Mouse (Mus musculus) neural tube, embryonic 15.5 days (tissue): ENCODE measurements around the gene Plekhg6. TPM values are rescaled to one million over a fixed set of nuclear protein-coding genes. Genes with fewer than 3 reads are reported as not detected.

Experiments used
- ATAC-seq: fragments of 200-750 bp; cut with Nextera tagmentation; 2 replicates; pipeline ENCODE4 v1.8.0; 2017; ENCODE audit warnings: mild to moderate bottlenecking, moderate TSS enrichment, moderate library complexity; ENCODE audit not compliant: low FRiP score
- H3K27ac ChIP-seq: fragments of 300-500 bp; sonication (generic); replicated peaks from 2 replicates; pipeline ENCODE4 v1.5.1; 2015; ENCODE audit warnings: mild to moderate bottlenecking, inconsistent platforms
- H3K27me3 ChIP-seq: fragments of 300-500 bp; sonication (generic); replicated peaks from 2 replicates; pipeline ENCODE4 v1.6.1; 2015; ENCODE audit warnings: inconsistent platforms
- H3K36me3 ChIP-seq: fragments of 300-500 bp; sonication (generic); 2 replicates; pipeline ENCODE4 v1.6.1; 2015; ENCODE audit warnings: inconsistent platforms
- H3K4me1 ChIP-seq: fragments of 300-500 bp; sonication (generic); 2 replicates; pipeline ENCODE4 v1.6.1; 2015; ENCODE audit warnings: inconsistent platforms
- H3K4me2 ChIP-seq: fragments of 300-500 bp; sonication (generic); 2 replicates; pipeline ENCODE4 v1.6.1; 2015; ENCODE audit warnings: inconsistent platforms, mild to moderate bottlenecking, moderate library complexity
- H3K4me3 ChIP-seq: fragments of 300-500 bp; sonication (generic); replicated peaks from 2 replicates; pipeline ENCODE4 v1.5.1; 2015; ENCODE audit warnings: mild to moderate bottlenecking, inconsistent platforms
- H3K9ac ChIP-seq: fragments of 300-500 bp; sonication (generic); replicated peaks from 2 replicates; pipeline ENCODE4 v1.6.1; 2015; ENCODE audit warnings: mild to moderate bottlenecking, inconsistent platforms
- H3K9me3 ChIP-seq: fragments of 300-500 bp; sonication (generic); replicated peaks from 2 replicates; pipeline ENCODE4 v1.6.1; 2016; ENCODE audit warnings: inconsistent platforms
- WGBS: fragments of 180-500 bp; shearing (Covaris S2); methylation state at CpG from one replicate; pipeline ENCODE4 v1.1.7; 2015; ENCODE audit warnings: mixed read lengths; 5-methylcytosine and 5-hydroxymethylcytosine counted together
- polyA plus RNA-seq: library from polyadenylated mRNA; unstranded; fragments of >200 nt; fragmentation: Nextera tagmentation; extraction: Ambion mirVana; gene quantifications from 2 replicates; pipeline ENCODE4 v1.2.1, GENCODE M21; 2015

Plekhg6 gene
- polyA plus RNA-seq, 1 experiment from 2014 or later = 0.23 TPM

GRCm38 (mm10) chr6:125338791-125339660 is 41.6 kb downstream of the Plekhg6 start:
- no peaks in the 10 kb centered on the region for H3K4me1 ChIP-seq
- no peak overlapping the region for H3K4me3 ChIP-seq
- no peaks in the 10 kb centered on the region for H3K27me3 ChIP-seq
- no peak overlapping the region for H3K27ac ChIP-seq
- WGBS = 79% methylated on average over 9 of the region's 9 CpGs
- H3K36me3 ChIP-seq = no peaks in the 10 kb centered on the region
- no peaks in the 10 kb centered on the region for H3K9me3 ChIP-seq
- no peak overlapping the region for H3K4me2 ChIP-seq
- no peak overlapping the region for H3K9ac ChIP-seq
- no peak for ATAC-seq

DNA sequence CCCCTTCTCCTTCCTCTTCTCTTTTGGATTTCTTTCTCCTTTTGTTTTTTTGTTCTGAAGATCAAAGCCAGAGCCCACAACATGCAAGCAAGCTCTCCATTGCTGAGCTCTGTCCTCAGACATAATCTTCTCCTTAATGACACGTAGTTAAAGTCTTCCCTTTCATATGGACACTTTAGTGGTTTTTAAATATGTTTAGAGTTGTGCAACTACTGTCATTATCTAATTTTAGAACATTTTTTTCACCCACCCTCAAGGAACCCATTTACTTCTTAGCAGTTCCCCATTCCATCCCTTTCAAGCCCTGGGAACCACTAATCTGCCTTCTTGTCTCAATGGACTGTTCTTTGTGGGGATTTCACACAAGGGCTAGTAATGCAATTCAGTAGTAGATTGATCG is 46.2 kb downstream of the Plekhg6 start:
- H3K9me3 ChIP-seq = no peaks in the 10 kb centered on the region
- H3K4me1 ChIP-seq = peaks cover 11% of the 10 kb centered on the region
- ATAC-seq = no peak
- no peak overlapping the region for H3K4me2 ChIP-seq
- no peaks in the 10 kb centered on the region for H3K36me3 ChIP-seq
- no peak overlapping the region for H3K4me3 ChIP-seq
- H3K27ac ChIP-seq = no peak overlapping the region
- WGBS = 43% methylated on average over 2 of the region's 2 CpGs
- H3K27me3 ChIP-seq = no peaks in the 10 kb centered on the region
- no peak overlapping the region for H3K9ac ChIP-seq

- no peak overlapping the region for H3K4me3 ChIP-seq
- 79% methylated on average over 14 of the region's 14 CpGs for WGBS
- H3K9me3 ChIP-seq = no peaks in the 10 kb centered on the region
- H3K4me2 ChIP-seq = no peak overlapping the region
- no peak overlapping the region for H3K27ac ChIP-seq
- no peak overlapping the region for H3K9ac ChIP-seq
- H3K4me1 ChIP-seq = peaks cover 11% of the 10 kb centered on the region
- H3K27me3 ChIP-seq = no peaks in the 10 kb centered on the region
- H3K36me3 ChIP-seq = no peaks in the 10 kb centered on the region
- no peak for ATAC-seq
Measured at GRCm38 (mm10) chr6:125333112-125333899, 47.3 kb downstream of the Plekhg6 start.

- Histone ChIP-seq H3K27ac (no peak overlapping the region; the same call in 1 of the 2 replicates), H3K36me3 (no peaks in the 10 kb centered on the region)
Measured at GRCm38 (mm10) chr6:125330626-125331326, 49.8 kb downstream of the Plekhg6 start.

DNA sequence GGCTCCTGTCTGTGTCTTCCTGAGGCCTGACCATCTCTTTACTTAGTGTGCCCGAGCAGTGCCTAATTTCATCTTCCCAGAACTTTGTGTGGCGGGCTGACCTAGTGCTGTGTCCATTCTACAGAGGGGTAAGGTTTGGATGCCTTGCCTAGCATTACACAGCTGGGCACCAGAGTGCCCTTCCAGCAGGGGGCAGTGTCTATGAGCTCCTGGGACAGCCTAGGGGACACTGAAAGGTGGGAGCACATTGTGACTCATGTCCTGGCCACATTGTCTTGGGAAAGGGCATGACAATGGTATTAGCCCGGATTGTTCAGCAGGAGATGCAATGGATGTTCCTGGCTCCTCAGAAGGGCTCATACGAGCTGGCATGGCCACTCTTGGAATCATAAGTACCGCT is 52.4 kb downstream of the Plekhg6 start:
- H3K4me2 ChIP-seq = no peak overlapping the region
- H3K4me1 ChIP-seq = peaks cover 11% of the 10 kb centered on the region
- ATAC-seq = no peak
- H3K9me3 ChIP-seq = no peaks in the 10 kb centered on the region
- H3K27ac ChIP-seq = no peak overlapping the region
- no peaks in the 10 kb centered on the region for H3K36me3 ChIP-seq
- WGBS = 84% methylated on average over 5 of the region's 5 CpGs
- H3K27me3 ChIP-seq = peaks cover 5% of the 10 kb centered on the region; the same call in 1 of the 2 replicates
- no peak overlapping the region for H3K4me3 ChIP-seq
- no peak overlapping the region for H3K9ac ChIP-seq

More at GRCm38 (mm10) chr6:125330626-125331326, 49.8 kb downstream of the Plekhg6 start:
- Histone ChIP-seq H3K9ac (peak overlapping the region; percentile 55), H3K9me3 (no peaks in the 10 kb centered on the region), H3K4me3 (peak overlapping the region; percentile 51), H3K27me3 (no peaks in the 10 kb centered on the region), H3K4me1 (peaks cover 11% of the 10 kb centered on the region), H3K4me2 (peak overlapping the region; percentile 90)
- WGBS = 2% methylated on average over 39 of the region's 39 CpGs
- peak; percentile 88 for ATAC-seq

- 78% methylated on average over 6 of the region's 6 CpGs for WGBS
- H3K9ac ChIP-seq = no peak overlapping the region
- no peak overlapping the region for H3K4me2 ChIP-seq
- H3K4me3 ChIP-seq = no peak overlapping the region
- no peaks in the 10 kb centered on the region for H3K36me3 ChIP-seq
- peaks cover 34% of the 10 kb centered on the region for H3K27me3 ChIP-seq
- no peak for ATAC-seq
- no peaks in the 10 kb centered on the region for H3K9me3 ChIP-seq
- no peak overlapping the region for H3K27ac ChIP-seq
- H3K4me1 ChIP-seq = peaks cover 11% of the 10 kb centered on the region
Measured at GRCm38 (mm10) chr6:125325337-125325736, 55.3 kb downstream of the Plekhg6 start.

DNA sequence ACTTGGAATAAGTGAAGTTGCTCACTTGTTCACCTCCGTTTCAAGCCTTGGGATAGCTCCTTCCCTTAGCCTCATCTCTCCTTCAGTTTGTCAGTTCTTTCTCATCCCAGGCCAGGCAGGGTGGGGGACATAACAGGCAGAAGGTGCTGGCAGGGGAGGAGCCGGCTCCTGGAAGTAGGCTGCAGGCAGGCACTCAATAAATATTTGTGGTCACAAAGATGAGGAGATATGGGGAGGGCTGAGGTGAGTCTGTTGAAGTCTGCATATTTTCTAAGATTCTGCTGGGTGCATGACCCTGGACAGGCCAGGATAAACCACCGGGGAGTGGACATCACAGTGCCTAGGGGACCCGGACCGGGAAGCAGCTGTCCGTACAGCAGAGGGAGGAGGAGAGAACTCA is 57.0 kb downstream of the Plekhg6 start:
- no peak for ATAC-seq
- WGBS = 76% methylated on average over 6 of the region's 6 CpGs
- Histone ChIP-seq H3K27me3 (peaks cover 47% of the 10 kb centered on the region), H3K27ac (no peak overlapping the region), H3K4me1 (peaks cover 7% of the 10 kb centered on the region), H3K9me3 (no peaks in the 10 kb centered on the region), H3K4me2 (no peak overlapping the region), H3K36me3 (no peaks in the 10 kb centered on the region), H3K9ac (no peak overlapping the region), H3K4me3 (no peak overlapping the region)

- H3K27ac ChIP-seq = no peak overlapping the region
- H3K4me3 ChIP-seq = no peak overlapping the region
- no peaks in the 10 kb centered on the region for H3K9me3 ChIP-seq
- 45% methylated on average over 13 of the region's 13 CpGs for WGBS
- no peaks in the 10 kb centered on the region for H3K36me3 ChIP-seq
- ATAC-seq = no peak
- H3K4me1 ChIP-seq = peaks cover 7% of the 10 kb centered on the region
- H3K9ac ChIP-seq = no peak overlapping the region
- no peak overlapping the region for H3K4me2 ChIP-seq
- peaks cover 47% of the 10 kb centered on the region for H3K27me3 ChIP-seq
Measured at GRCm38 (mm10) chr6:125322794-125323193, 57.8 kb downstream of the Plekhg6 start.

DNA sequence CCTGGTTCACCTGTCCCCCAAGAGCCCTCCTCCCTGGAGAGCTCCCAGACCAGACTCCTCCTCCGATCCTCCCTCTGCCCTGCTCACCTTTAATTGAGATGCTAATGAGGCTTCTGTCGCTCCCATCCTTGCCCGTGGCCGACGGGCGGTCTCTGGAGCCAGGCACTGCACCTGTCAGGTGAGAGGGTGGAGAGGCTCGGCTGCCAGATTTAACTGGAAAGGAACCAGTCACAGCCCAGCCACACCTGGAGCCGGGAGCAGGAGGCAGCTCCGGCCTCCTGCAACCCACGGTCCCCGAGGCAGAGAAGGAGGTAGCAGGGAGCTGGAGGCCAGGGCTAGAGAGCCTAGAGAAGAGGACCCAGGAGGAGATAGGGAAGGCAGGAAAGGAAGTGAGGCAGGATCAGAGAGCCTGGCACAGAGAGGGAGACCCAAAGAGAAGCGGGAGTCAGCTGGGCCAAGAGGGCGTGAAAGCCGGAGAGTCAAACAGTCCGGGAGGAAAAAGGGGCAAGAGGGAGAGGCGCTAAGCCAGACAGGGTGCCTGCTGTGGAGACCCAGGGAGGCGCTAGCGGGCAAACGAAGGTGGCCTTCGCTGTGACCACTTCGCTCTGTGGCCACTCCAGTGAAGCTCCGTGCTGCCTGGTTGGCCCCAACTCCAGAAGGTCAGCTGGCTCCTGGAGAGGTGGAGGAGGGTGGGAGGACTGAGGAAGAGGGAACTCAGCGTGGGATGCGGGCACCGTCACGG is 59.3 kb downstream of the Plekhg6 start:
- no peak overlapping the region; the same call in 1 of the 2 replicates for H3K4me2 ChIP-seq
- H3K27ac ChIP-seq = no peak overlapping the region
- H3K9me3 ChIP-seq = no peaks in the 10 kb centered on the region
- H3K4me1 ChIP-seq = peaks cover 7% of the 10 kb centered on the region
- no peaks in the 10 kb centered on the region for H3K36me3 ChIP-seq
- peaks cover 47% of the 10 kb centered on the region for H3K27me3 ChIP-seq
- 6% methylated on average over 26 of the region's 26 CpGs for WGBS
- no peak overlapping the region for H3K9ac ChIP-seq
- ATAC-seq = no peak
- no peak overlapping the region for H3K4me3 ChIP-seq

DNA sequence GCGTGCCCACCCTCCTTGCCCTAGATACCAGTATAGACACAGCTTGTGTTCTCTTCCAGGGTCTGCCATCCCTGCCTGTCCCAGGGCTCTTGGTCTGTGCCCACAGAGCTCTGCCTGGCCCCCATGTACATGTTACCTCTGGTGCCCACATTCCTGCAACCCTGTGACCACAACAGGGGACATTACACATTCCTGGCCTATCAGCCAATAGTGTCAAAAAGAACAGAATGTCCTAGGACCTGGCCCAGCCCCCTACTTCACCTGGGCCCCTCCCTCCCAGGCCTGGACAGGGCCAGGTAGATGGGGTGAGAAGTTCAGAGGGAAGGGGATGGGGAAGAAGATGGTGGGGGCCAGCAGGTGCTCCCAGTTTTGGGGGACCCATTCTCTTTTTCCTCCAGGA is 60.3 kb downstream of the Plekhg6 start, which contains the start of gene Scnn1a:
Gene Scnn1a (plus strand): TSS at position 337 of the 400 bp plus-strand sequence.
- no peaks in the 10 kb centered on the region for H3K9me3 ChIP-seq
- H3K4me2 ChIP-seq = no peak within 1 kb of the TSS; the same call in 1 of the 2 replicates
- peaks cover 47% of the 10 kb centered on the region for H3K27me3 ChIP-seq
- no peak for ATAC-seq
- no peak within 1 kb of the TSS for H3K9ac ChIP-seq
- H3K36me3 ChIP-seq = no peaks in the 10 kb centered on the region
- H3K4me1 ChIP-seq = peaks cover 7% of the 10 kb centered on the region
- no peak within 1 kb of the TSS for H3K4me3 ChIP-seq
- 71% methylated on average over 1 of the region's 1 CpGs for whole genome bisulfite sequencing
- no peak within 1 kb of the TSS for H3K27ac ChIP-seq

GRCm38 (mm10) chr6:125319919-125320296 is 60.7 kb downstream of the Plekhg6 start:
- H3K36me3 ChIP-seq = no peaks in the 10 kb centered on the region
- H3K27me3 ChIP-seq = peaks cover 47% of the 10 kb centered on the region
- H3K4me2 ChIP-seq = no peak overlapping the region
- H3K9ac ChIP-seq = no peak overlapping the region
- ATAC-seq = no peak
- H3K4me1 ChIP-seq = peaks cover 7% of the 10 kb centered on the region
- no peak overlapping the region for H3K27ac ChIP-seq
- no peaks in the 10 kb centered on the region for H3K9me3 ChIP-seq
- no peak overlapping the region for H3K4me3 ChIP-seq
